Mouse (Mus musculus) bone marrow, adult 2 months (tissue): ENCODE data around the gene Carnmt1. TPM values are rescaled to one million over a fixed set of nuclear protein-coding genes. Genes with fewer than 3 reads are reported as not detected.

Source experiments
- H3K27ac ChIP-seq: fragments of 200-500 bp; 2 replicates; pipeline ENCODE4 v1.5.1; 2012; ENCODE audit warnings: low read depth, mild to moderate bottlenecking, control low read depth, inconsistent platforms, low read length; ENCODE audit not compliant: control insufficient read depth, poor library complexity, insufficient read depth
- H3K4me1 ChIP-seq: fragments of 200-500 bp; 2 replicates; pipeline ENCODE4 v1.6.1; 2011; ENCODE audit warnings: low read length; ENCODE audit not compliant: control insufficient read depth, insufficient read depth
- H3K4me3 ChIP-seq: fragments of 200-500 bp; replicated peaks from 2 replicates; pipeline ENCODE3; 2011; ENCODE audit warnings: mild to moderate bottlenecking, low read depth, low read length, control low read depth; ENCODE audit not compliant: control insufficient read depth
- CTCF ChIP-seq: fragments of 200-500 bp; IDR thresholded peaks from 2 replicates; pipeline ENCODE4 v1.5.1; 2011; ENCODE audit warnings: low read length, control low read depth; ENCODE audit not compliant: control insufficient read depth, insufficient read depth
- POLR2A ChIP-seq: fragments of 200-500 bp; IDR thresholded peaks from 2 replicates; pipeline ENCODE4 v1.6.1; 2011; ENCODE audit warnings: low read depth, mild to moderate bottlenecking, control low read depth, low read length, borderline replicate concordance; ENCODE audit not compliant: control insufficient read depth
- WGBS: fragments of 180-500 bp; shearing (Covaris S2); methylation state at CpG from one replicate; pipeline ENCODE4 v1.1.7; 2018; 5-methylcytosine and 5-hydroxymethylcytosine counted together
- polyA plus RNA-seq: library from polyadenylated mRNA; stranded (reverse); fragments of >200 nt; gene quantifications from 2 replicates; pipeline ENCODE4 v1.2.4, GENCODE M21; 2011; ENCODE audit warnings: low replicate concordance; ENCODE audit not compliant: missing spikeins, insufficient read depth, insufficient read length

The Carnmt1 gene
- polyA plus RNA-seq, 1 experiment = 9.8 TPM

- 89% methylated on average over 6 of the region's 6 CpGs for WGBS
- H3K27ac ChIP-seq = no peak overlapping the region
- TF ChIP-seq POLR2A = no peak
- no peak for TF ChIP-seq CTCF
- H3K4me3 ChIP-seq = no peak overlapping the region
- no peaks in the 10 kb centered on the region; the same call in 1 of the 2 replicates for H3K4me1 ChIP-seq
Observed at GRCm38 (mm10) chr19:18648558-18648945, 22.0 kb upstream of the Carnmt1 start.

GRCm38 (mm10) chr19:18649955-18650354 lies 20.6 kb upstream of the Carnmt1 start:
- Histone ChIP-seq H3K4me3 (no peak overlapping the region), H3K4me1 (no peaks in the 10 kb centered on the region; the same call in 1 of the 2 replicates), H3K27ac (no peak overlapping the region)
- TF ChIP-seq CTCF = no peak
- TF ChIP-seq POLR2A = no peak
- WGBS = 52% methylated on average over 4 of the region's 4 CpGs

- no peaks in the 10 kb centered on the region; the same call in 1 of the 2 replicates for H3K4me1 ChIP-seq
- TF ChIP-seq POLR2A (no peak), CTCF (no peak)
- 54% methylated on average over 6 of the region's 6 CpGs for WGBS
Observed at GRCm38 (mm10) chr19:18650473-18650872, 20.1 kb upstream of the Carnmt1 start.

GRCm38 (mm10) chr19:18652592-18652991 lies 18.0 kb upstream of the Carnmt1 start:
- WGBS = 54% methylated on average over 4 of the region's 4 CpGs

More at GRCm38 (mm10) chr19:18650473-18650872, 20.1 kb upstream of the Carnmt1 start:
- Histone ChIP-seq H3K4me3 (no peak overlapping the region), H3K27ac (no peak overlapping the region)

GRCm38 (mm10) chr19:18653058-18653457 lies 17.5 kb upstream of the Carnmt1 start:
- TF ChIP-seq CTCF = no peak
- Histone ChIP-seq H3K27ac (no peak overlapping the region), H3K4me1 (no peaks in the 10 kb centered on the region; the same call in 1 of the 2 replicates), H3K4me3 (no peak overlapping the region)
- WGBS = 84% methylated on average over 6 of the region's 6 CpGs

More at GRCm38 (mm10) chr19:18652592-18652991, 18.0 kb upstream of the Carnmt1 start:
- Histone ChIP-seq H3K4me1 (no peaks in the 10 kb centered on the region; the same call in 1 of the 2 replicates), H3K4me3 (no peak overlapping the region), H3K27ac (no peak overlapping the region)
- TF ChIP-seq POLR2A (no peak), CTCF (no peak)

- H3K27ac ChIP-seq = no peak overlapping the region
- WGBS = 86% methylated on average over 8 of the region's 8 CpGs
- H3K4me3 ChIP-seq = no peak overlapping the region
- no peaks in the 10 kb centered on the region; the same call in 1 of the 2 replicates for H3K4me1 ChIP-seq
- TF ChIP-seq POLR2A = no peak
Observed at GRCm38 (mm10) chr19:18654330-18654729, 16.2 kb upstream of the Carnmt1 start.

GRCm38 (mm10) chr19:18654984-18655383 lies 15.6 kb upstream of the Carnmt1 start:
- H3K27ac ChIP-seq = no peak overlapping the region
- no peak overlapping the region for H3K4me3 ChIP-seq
- no peak for TF ChIP-seq POLR2A
- 55% methylated on average over 5 of the region's 5 CpGs for WGBS
- no peaks in the 10 kb centered on the region; the same call in 1 of the 2 replicates for H3K4me1 ChIP-seq

GRCm38 (mm10) chr19:18655999-18656398 lies 14.6 kb upstream of the Carnmt1 start:
- Histone ChIP-seq H3K4me1 (no peaks in the 10 kb centered on the region; the same call in 1 of the 2 replicates), H3K27ac (no peak overlapping the region), H3K4me3 (no peak overlapping the region)
- 83% methylated on average over 7 of the region's 7 CpGs for WGBS
- no peak for TF ChIP-seq CTCF
- TF ChIP-seq POLR2A = no peak

GRCm38 (mm10) chr19:18658473-18658872 lies 12.1 kb upstream of the Carnmt1 start:
- Histone ChIP-seq H3K27ac (no peak overlapping the region), H3K4me1 (no peaks in the 10 kb centered on the region; the same call in 1 of the 2 replicates), H3K4me3 (no peak overlapping the region)
- 73% methylated on average over 4 of the region's 4 CpGs for WGBS
- TF ChIP-seq CTCF = no peak
- TF ChIP-seq POLR2A = no peak
